Mouse (Mus musculus): ENCODE measurements around the gene Ldlrad3. TPM values are rescaled to one million over a fixed set of nuclear protein-coding genes. Genes with fewer than 3 reads are reported as not detected.

Ldlrad3 gene
- 6.3 and 6.7 TPM in 2 replicates for polyA plus RNA-seq (2021; fragmentation: Nextera tagmentation)
- long read RNA-seq, experiment 1, partial matches to known transcripts: 1 of 7 reads
- long read RNA-seq, experiment 1, other reads (novel, unspliced or antisense): 3 of 7 reads
- long read RNA-seq, experiment 2, transcript Ldlrad3-201 (6 exons, 3,833 nt): major isoform, 51 of 73 reads
- long read RNA-seq, experiment 2, partial matches to known transcripts: 4 of 73 reads
- long read RNA-seq, experiment 2, other reads (novel, unspliced or antisense): 16 of 73 reads

DNA sequence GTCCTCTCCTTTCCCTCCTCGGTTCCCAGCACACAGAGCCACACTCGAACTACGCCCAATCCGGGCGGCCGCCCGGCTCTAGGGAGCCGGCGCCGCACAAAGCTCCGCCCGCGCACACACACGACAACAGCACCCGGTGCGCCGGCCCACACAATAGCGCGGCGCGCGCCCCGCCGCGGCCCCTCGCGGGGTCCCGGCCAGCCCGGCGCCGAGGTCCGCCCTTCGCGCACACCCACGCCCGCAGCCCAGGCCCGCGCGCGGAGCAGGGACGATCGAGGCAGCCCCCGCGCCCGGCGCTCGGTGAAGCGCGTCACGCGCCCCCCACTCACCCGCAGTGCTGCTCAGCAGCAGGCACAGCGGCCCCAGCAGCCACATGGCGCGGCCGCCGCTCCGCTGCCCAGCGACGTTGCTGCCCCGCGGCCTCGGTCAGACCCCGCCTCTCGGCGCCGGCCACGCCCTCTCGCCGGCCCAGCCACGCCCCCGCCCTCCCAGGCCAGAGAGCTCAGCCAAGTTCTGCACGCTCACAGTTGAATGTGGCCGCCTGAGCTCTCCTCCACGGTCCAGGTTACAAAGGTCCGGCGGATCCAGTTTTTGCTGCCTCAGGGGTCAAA, at the start of gene Ldlrad3:
Gene Ldlrad3, minus strand, starts transcription at position 435 of the 611 bp plus-strand sequence.

Other genes starting within 250 kb of the Ldlrad3 start
- 16.5 and 17.1 TPM in 2 replicates for gene Trim44, start 221.4 kb upstream of the Ldlrad3 start, polyA plus RNA-seq (2021; fragmentation: Nextera tagmentation)

All from layer of hippocampus, adult 6 months (tissue).